Mouse (Mus musculus) kidney, postnatal 25 days (tissue): Measurements from ENCODE around the gene Tacc2.
"Not testable (repeated sequence)": the region's sequence is repeated elsewhere in the genome, so short reads cannot be mapped to it uniquely, and the experiment has no call there.

Experiments
- DNase-seq, 2 experiments: peaks; one replicate each; pipeline ENCODE4 v3.0.0; 2021; ENCODE audit warnings: mixed read lengths in 2 of 2

The Tacc2 gene

GRCm38 (mm10) chr7:130573746-130574145, 3.5 kb upstream of the Tacc2 start:
- no peak for DNase-seq

DNA sequence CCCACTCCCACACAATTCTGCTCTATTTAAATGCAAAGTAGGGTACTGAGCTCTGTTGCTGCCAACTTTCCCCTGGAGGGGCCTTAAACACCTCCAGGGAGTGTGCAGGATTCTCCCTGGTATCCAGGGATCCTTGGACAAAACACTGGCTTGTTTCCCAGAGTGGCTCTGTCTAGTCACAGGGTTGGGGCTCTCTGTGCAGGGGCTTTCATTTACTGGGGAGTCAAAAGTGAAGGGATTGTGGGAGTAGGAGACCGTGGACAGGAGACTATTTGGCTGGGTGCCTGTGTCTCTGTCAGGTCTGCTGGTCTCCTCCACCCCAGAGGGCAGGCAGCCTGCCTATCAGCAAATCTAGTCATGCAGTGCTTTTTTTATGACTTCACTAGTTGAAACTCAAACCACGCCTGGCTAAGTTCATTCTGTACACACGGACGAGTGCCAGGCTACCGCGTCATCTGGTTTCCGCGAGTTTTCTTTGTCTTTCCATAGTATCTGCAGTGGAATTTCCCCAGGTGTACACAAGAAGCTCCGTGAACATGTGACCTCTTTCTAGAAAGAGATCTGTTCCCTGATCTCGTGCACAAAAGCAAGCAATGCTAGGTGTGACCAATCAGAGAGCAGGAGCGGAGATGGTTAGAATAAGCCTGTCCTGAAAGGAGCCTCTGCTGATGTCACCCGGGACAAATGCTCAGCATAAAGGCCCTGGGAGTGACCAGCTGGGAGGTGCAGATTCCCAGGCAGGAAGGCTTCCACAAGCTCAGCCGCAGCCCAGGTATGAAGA, 2.8 kb upstream of the Tacc2 start:
- peak; percentile 83 to 91 for DNase-seq

- peak; percentile 27 to 52 for DNase-seq
Measured at GRCm38 (mm10) chr7:130576981-130577380, 257 bp upstream of the Tacc2 start.

GRCm38 (mm10) chr7:130578066-130578465, 828 bp downstream of the Tacc2 start:
- DNase-seq = no peak

DNA sequence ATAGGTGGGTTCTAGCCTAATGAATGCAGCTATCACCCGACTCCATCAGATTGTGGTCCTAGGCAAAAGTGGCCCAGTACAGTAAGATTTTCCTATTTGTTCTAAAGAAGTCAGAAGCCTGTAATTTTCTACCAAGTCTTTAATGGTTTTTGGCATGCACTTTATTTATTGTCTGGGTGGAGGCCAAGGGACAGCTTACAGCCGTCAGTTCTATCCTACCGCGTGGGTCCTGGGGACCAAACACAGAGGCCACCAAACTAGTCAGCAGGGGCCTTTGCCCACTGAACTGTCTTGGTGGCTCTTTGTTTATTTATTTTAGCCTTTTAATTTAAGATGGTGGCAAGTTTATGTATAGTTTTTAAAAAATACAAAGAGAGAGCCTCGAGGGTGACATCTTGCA, 1.4 kb downstream of the Tacc2 start:
- DNase-seq = no peak

DNA sequence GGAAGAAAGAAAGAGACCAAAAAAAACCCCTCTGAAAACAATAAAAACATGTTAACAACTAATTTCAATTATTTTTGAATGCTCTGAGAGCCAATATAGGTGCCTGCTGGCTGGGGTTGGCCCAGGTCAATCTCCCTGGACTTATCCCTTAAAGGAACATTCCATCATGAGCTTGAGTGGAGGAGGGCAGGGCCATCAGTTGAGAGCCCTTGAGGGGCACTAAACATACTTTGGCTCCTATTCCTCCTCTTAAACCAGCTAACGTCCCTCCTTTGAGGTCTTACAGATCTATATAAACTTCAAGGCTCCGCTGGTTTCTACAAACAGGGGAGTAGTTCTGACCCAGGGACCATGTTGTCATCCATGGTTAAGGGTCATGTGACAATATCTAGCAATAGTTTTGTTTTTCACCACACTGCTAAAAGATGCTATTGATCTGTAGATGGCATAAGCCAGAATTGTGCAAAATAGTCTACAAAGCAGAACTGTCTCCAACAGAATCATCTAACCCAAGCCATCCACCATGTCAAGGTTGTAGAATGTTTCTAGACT, 9.4 kb downstream of the Tacc2 start:
- no peak for DNase-seq

DNA sequence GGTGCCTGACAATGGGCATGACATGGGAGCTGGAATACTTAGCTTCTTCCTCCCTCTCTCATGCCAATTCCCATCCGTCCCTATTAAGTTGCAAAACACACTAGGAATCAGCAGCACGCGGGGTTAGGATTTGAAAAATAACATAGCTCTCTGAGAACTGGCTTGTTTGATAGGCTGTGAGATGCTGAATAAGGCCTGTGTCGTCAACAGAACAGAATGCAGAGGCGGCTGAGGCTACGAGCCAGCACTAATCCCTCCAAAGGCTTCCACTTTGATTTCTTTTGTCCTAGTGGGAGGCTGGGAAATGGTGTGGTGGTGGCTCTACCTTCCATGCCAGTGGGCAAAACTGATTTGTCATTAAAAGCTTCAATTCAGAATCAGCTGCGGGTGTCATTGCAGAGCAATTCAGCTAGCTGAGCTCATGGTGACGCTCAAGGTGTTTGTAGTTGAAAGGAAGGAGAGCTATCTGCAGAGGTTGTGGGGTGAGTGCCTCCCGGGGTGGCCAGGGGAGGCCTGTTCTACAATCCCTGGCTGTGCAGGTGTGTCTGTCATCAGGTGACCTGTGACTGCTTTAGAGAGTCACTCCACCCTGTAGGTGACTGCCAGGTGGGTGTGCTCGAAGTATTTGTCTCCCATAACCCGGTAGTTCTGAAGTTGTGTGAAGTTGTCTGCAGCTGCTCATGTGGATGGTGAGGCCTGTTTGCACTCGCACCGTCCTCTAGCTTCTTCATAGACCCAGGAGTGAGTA, 13.0 kb downstream of the Tacc2 start:
- no peak for DNase-seq

GRCm38 (mm10) chr7:130590845-130591437, 13.7 kb downstream of the Tacc2 start:
- DNase-seq = no peak

GRCm38 (mm10) chr7:130592975-130593374, 15.7 kb downstream of the Tacc2 start:
- DNase-seq = not testable (repeated sequence)

DNA sequence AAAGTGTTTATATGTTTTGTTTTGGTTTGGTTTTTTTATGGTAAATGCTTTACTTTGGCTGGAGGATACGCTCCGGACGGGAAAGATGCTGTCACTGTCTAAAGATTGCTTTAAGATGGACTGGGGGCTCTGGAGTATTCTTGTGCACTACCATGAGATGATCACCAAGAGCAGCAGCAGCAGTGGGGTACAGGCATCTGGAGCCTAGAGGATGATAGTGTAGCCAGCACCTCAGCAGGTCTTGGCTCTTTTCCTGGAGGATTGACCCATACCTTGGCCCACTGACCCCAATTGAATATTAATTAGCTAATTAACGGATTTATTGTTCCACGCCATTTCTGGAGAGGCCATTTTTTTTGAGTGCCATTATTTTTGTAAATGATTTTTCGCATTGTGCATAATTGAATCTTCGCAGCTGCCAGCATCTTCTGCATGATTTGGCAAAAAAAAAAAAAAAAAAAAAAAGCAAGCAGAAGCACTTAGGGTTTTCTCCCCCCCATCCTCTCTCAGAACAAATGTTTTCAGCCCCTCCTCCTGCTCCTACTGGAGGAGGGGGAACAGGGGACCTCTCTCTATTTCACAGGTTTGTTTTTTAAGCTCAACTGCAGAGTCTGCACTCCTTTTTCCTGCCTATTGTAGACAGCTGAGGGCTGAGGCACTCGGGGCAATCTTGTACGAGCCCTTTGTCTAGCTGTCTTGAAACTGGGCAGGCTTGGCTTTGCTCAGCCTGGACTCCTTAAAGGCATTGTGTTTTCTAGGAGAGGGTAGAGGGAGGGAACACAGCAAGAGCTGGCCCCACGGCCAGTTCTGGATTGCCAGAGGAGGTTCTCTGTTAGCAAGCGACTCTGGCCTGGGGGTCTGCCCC, 16.4 kb downstream of the Tacc2 start:
- DNase-seq = not testable (repeated sequence)

GRCm38 (mm10) chr7:130596079-130596855, 19.0 kb downstream of the Tacc2 start:
- DNase-seq = peak; percentile 72 to 89

GRCm38 (mm10) chr7:130597546-130597945, 20.3 kb downstream of the Tacc2 start:
- no peak for DNase-seq

GRCm38 (mm10) chr7:130600074-130600473, 22.8 kb downstream of the Tacc2 start:
- DNase-seq = no peak

- DNase-seq = no peak
Measured at GRCm38 (mm10) chr7:130600546-130600945, 23.3 kb downstream of the Tacc2 start.

DNA sequence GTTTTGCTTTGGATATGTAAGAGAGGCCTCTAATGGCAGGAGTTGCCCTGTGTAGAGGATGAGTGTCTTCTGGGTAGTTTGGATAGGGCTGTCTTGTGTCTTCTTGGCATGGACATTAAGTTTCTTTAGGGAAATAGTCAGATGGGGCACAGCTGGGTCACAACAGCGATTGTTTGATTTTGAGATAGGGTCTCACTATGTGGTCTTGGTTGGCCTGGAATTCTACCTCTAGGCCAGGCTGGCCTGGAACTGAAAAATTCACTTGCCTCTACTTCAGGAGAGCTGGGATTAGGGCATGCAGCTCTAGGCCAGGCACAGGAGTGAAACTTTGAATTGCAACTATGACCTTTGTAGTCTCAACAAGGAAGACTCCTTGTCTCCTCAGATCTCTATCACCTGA, 25.6 kb downstream of the Tacc2 start:
- no peak for DNase-seq

DNA sequence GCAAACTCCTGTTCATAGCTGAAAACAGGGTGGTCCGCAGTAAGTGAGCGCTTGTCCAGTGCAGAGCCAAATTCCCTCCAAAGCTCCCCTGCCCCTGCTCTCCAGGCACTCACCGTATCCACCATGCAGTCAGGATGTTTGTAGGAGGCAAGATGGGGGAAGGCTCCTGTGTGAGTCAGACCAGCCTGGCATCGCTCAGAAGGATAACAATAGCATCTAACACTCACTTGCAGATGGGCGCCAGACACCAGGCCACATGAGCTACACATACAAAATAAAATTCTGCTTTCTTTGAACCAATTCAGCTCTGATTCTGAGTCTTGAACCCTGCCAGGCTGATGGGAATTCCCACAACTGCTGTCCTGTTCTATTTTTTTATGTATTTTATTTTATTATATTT, 26.3 kb downstream of the Tacc2 start:
- no peak for DNase-seq

- no peak for DNase-seq
Measured at GRCm38 (mm10) chr7:130604390-130604789, 27.2 kb downstream of the Tacc2 start.

GRCm38 (mm10) chr7:130605111-130605510, 27.9 kb downstream of the Tacc2 start:
- peak in 1 of 2 experiments; percentile 58 for DNase-seq

GRCm38 (mm10) chr7:130606958-130607357, 29.7 kb downstream of the Tacc2 start:
- no peak for DNase-seq

DNA sequence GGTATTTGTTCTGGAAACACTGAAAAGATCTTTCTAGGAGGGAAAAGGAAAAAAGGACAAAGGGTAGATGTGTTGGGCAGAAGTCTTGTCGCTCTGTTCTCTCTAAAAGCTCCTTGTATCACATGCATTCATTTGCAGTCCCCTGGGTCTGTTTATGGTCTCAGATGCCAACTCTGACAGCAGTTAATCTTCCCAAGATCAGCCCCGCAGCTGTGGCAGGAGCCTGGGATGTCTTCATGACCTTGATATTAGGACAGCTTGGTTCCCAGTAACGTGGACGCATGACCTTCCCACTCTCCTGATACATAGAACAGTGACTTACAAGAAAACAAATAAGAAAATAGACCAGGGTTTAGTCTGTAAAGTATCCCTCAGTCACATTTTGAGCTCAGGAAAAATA, 36.7 kb downstream of the Tacc2 start:
- no peak for DNase-seq

- DNase-seq = no peak
Measured at GRCm38 (mm10) chr7:130617591-130617990, 40.4 kb downstream of the Tacc2 start.

GRCm38 (mm10) chr7:130621068-130621467, 43.8 kb downstream of the Tacc2 start:
- DNase-seq = no peak
